Mouse (Mus musculus) urinary bladder, adult 18-20 months (tissue): ENCODE measurements around the gene Slc17a9.
A peak's percentile ranks its signal among the peaks of the same experiment; 100 is the strongest.
"Not testable (repeated sequence)": the region's sequence is repeated elsewhere in the genome, so short reads cannot be mapped to it uniquely, and the experiment has no call there.

ENCODE experiments used
- DNase-seq, 2 experiments: peaks; one replicate each; pipeline ENCODE4 v3.0.0; 2022; ENCODE audit warnings: low spot score in 2 of 2, mixed read lengths in 2 of 2

Gene Slc17a9

DNA sequence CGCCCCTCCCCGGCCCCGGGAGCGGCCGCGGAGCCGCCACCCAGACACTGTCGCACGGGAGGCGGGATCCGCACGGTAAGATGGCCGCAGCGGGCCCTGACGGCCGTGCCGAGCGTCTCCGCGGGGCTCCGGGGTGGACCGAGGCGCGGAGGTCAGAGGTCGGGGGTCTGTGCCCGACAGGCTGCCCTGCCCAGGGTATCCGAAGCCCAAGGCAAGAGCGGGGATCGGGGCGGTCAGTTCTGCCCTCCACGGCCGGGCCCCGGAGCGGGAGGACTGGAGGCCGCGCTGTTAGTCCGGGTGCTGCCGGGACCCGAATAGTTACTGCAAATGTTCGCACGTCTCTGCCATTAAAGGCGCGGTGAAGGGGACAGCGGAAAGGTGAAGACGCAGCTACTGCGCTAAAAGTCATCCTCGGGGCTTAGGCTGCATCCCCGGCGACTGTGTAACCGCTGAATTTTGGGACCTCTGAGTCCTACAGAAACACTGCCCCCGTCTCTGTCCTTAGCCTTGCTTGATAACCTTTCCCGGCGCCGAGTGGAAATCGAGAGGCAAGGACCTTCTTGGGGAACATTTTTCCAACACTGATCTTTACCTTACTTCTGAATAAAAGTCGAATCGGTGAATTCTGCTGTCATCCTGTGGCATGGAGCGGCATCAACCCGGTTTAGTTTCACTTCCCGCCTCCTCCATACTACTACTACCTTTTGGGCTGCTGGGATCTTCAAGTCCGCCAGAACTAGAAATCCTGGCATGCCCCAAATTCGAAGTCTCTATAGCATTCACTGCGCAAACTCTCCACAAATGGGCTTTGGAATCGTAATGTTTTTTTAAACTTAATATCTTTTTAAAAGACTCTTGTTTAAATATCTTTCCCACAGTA lies 14.5 kb upstream of the Slc17a9 start:
- no peak for DNase-seq

DNA sequence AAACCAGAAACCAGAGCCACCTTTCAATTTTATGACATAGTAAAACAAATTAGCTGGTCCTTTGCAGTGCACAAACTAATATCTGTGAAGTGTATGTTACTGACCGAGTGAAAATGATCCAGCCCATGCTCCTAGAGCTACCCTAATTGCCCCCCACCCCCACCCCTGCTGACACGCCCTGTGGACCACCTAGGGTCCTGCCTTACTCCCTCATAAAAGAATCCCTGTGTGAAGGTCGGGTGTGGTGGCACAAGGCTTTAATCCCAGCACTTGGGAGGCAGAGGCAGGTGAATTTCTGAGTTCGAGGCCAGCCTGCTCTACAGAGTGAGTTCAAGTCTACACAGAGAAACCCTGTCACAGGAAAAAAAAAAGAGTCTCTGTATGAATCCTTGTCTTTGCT lies 13.5 kb upstream of the Slc17a9 start:
- DNase-seq, result no peak

DNA sequence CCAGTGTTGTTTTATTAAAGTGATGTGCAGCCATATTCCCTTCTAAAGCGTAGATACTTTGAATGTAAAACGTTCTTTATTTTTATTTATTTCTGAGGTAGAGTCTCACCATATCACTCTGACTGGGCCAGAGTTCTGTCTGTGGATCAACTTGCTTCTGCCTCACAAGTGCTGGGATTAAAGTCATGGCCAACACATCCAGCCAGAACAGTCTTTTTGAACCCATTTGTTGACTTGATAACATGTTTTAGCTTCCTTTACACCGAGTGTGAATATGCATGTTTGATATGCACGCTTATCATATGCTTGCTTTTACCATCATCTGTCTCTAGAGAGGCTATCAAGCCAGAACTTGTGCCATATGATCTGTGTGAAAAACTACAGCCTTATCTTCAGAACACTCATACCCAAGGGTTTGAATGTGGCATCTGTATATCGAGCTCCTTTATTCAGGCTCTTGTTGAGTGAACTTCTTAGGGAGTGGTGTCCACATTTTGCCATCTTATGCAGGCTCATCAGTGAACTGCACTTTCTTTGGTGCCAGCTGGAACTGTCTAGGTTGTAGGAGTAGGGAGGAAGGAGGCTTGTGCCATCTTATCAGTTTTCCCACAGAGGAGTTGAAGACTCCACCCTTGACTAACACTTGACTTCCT lies 12.9 kb upstream of the Slc17a9 start:
- no peak for DNase-seq

DNA sequence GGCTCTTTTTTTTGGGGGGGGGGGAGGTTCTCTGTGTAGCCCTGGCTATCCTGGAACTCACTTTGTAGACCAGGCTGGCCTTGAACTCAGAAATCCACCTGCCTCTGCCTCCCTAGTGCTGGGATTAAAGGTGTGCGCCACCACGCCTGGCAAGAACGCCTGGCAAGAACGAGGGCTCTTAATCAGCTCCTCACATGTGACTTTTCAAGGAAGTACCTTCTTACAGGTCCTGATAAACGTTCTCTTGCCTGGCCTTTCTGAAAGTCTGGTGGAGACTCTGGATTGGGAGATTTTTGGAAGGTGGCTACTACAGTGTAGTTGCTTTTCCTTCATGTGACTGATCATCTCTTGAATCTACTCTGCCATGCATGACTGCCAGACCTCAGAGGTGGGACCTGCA lies 2.3 kb upstream of the Slc17a9 start:
- DNase-seq, result not testable (repeated sequence)

DNA sequence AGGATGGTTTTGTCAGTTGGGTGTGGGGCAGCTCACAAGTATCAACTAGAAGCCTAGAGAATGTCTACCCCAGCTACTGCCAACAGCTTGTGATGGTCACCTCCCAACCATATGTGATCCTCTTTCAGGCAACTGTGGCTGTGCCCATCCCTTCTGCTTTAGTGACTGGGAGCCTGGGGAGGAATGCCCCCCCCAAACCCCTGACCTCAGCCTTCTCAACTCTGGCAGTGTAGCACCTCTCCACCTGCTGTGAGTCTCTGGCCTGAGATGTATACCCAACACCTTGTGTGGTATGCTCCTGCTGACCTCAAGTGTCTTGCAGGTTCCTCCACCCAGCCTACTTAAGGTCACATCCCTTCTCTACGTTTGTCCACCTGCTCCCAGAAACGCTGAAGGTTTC lies 1.2 kb upstream of the Slc17a9 start:
- no peak for DNase-seq

DNA sequence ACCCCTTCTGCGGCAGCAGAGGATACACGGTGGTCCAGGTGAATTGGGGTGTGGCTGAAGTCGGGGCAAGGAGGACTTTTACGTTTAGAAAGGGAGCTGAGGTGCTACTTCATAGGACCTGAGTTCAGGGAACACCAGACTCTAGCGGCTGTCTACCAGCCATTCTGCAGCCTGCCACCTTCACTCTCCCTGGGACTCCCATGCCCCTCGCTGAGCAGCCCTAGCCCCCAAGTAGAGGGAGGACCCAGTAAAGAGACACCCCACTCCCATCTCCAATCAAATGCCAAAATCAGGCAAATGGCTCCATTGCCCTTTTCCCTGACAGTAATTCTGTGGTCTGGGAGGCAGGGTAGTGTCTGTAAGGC lies 333 bp downstream of the Slc17a9 start:
- no peak for DNase-seq

DNA sequence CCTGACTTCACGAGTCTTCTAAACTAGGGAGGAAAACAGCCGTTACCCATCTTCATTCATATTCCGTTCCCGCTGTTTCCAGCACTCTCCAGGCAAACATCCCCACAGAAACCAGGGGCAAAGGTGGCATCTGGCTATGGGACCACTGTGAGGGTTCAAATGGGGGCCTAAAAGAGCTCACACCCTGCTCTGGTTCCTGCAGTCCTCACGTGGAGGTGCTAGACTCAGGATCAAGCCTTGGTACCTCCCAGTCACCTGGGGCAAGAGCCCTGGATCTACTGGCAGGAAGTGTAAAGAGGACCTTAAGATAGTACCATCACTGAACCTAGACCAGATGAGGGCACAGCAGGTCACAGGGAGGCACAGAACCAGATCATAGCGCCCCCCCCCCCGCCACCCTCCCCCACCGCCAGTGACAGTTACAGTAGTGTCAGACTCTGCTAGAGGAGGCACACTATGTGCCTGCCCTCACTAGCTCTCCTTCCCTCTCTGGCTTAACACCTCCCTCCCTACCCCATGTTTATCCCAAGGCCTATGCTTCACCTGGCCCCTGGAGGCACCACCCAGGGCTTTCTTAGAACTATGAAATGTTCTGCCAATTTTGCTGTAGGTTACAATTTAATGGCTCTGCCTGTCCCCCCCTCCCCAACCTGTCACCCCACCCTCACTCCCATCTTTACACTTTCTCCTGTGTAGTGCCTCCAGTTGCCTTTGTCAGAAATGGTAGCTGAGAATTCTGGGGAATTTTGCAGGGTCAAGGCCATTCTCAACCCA lies 980 bp downstream of the Slc17a9 start:
- DNase-seq, result no peak

DNA sequence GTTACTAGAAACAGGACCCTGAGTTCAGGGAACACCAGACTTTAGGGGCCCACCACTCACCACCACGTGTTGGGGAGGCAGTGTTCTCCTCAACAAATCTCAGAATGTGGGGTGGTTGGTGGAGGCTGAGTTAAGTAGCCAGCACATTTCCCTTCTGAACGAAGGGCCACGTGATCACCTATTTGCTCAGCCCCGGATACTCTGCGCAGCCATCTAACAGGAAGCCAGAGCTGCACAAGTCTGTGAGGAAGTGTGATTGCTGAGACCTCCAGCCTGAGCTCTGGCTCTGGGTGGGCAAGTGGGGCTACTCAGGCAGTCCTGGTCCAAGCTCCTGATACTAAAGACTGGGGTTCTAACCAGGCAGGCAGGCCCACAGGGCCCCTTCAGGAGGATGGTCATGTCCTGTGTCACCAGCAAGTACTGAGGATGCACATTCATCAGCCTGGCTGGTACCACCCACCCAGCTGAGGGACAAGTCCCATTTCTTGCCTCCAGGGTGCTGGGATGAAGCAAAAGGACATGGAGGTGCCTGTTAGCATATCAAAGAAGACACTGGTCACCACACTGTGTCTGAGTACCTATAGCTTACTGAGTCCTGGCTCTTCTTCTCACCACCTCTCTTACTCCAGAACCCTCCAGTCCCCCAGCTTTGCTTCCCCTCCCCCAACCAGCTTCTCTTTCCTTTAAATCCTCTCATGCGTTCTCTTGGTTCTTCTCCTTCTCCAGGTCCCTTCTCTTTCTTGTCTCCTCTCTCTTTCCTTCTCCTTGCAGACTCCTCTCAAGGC lies 1.8 kb downstream of the Slc17a9 start:
- DNase-seq, result no peak

DNA sequence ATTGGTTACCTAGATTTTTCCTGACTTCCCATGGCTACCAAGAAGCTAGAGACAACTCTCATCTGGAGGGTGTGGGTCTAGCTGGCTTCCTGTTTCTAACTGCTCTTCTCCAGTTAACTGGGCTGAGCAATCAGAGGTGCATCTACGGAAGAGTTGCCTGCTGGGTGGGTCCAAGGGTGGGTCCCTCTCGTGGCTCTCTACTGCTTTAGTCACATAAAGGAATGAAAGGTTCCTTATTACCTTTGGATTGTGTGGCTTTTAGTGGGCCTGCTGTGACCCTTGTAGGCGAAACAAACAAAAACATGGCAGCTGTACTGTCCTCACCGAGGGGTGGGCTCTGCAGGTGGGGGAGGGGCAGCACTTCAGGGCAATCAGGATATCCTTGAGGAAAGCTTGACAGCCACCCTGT lies 2.6 kb downstream of the Slc17a9 start:
- no peak for DNase-seq

DNA sequence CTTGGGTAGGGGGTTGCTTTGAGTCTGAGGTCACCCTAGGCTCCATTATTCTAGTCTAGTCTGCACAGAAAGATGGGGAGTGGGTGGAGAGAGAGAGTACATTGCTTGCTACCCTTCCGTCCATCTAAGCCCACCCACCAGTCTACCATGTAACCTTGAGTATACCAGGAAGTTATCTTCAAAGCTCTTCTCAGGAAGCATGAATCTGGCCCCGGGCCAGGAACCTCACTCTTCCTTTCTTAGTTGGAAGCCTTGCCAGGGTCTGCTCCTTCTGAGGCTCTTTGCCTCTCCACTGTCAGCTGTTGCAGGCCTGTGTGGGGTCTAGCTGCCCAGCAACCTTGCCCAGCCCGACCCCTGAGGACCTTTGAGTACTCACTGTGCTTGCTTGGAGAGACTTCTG lies 6.0 kb downstream of the Slc17a9 start:
- no peak for DNase-seq

DNA sequence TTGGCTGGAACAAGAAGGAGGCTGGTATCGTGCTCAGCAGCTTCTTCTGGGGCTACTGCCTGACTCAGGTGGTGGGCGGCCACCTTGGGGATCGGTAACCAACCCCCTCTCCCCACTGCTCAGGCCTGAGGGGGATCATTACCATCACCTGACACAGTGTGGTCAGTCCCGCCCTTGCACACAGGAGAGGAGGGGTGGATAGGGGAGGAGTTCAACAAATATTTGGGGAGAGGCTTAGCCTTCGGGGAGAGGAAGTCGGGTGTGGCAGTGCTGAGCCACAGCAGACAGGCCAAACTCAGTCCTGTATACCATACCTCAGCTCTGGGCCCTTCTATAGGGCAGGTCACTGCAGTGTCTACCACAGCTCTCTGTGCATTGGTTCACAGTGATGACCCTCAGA lies 6.9 kb downstream of the Slc17a9 start:
- peak in 1 of 2 experiments; percentile 18 for DNase-seq

DNA sequence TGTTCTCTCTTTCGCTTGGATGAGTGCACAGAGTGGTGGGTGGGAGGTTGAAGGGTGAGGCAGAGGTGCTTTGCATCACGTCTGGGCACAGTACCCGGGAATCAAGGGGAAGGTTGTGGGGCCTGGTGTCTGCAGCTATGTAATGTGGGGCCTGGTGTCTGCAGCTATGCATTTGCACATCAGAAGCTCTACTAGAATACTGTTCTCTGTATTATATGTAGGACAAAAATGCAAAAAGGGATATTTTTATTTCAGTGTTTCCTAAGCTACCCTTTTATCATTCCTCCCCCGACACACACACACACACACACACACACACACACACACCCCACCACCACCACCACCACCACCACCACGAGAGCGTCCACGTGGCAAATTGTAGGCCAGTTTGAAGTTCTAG lies 10.2 kb downstream of the Slc17a9 start:
- DNase-seq, result no peak

DNA sequence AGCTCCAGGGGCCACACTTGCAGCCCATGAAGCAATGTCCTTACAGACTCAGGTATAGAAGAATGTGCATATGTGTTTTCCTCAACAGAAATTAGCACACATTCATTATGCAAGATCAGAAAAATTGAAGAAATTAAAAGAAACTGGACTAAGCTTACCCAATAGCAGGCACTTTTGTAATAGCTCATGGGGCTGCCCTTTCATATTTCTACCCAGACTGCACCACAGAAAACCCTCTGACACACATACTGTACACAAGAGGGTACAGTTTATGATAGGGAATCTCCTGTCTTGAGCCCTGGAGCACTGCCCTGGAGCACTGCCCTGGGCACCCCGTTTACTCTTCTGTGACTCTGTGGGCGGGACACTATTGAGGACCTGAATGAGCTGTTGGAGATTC lies 12.9 kb downstream of the Slc17a9 start:
- DNase-seq, result no peak

DNA sequence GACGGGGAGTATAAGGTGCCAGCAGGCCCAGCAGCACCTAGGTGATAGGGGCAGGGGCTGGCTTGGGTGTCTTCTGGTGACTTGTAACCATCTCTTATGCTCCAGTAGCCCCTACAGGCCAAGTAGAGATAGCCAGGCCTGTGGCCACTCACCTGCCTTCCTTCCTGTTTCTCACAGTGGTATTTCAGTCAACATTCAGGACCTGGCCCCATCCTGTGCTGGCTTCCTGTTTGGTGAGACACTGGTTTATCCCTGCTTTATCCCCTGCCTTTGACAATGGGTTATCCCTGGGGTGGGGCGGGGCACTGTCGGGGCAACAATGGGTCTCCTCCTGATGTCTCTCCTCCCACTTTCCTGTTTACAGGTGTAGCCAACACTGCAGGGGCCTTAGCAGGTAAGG lies 15.3 kb downstream of the Slc17a9 start:
- DNase-seq, result no peak

DNA sequence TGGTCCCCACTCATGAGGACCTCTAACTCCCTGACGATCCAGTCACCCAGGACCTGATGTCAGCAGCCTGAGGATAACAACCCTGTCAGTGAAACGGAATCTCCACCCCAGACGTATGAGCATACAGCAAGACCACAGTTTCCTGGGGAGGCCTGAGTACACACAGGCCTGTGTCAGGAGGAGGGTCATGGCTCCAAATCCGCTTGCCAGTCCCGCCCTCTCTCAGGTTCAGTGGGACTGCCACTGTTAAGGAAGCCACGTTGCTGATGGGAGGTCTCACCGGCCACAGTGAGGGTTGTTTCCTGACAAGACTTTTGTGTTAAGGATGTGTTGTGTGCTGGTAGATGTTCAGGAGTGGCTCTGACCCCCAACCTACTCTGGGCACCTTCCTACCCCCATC lies 16.4 kb downstream of the Slc17a9 start:
- no peak for DNase-seq

DNA sequence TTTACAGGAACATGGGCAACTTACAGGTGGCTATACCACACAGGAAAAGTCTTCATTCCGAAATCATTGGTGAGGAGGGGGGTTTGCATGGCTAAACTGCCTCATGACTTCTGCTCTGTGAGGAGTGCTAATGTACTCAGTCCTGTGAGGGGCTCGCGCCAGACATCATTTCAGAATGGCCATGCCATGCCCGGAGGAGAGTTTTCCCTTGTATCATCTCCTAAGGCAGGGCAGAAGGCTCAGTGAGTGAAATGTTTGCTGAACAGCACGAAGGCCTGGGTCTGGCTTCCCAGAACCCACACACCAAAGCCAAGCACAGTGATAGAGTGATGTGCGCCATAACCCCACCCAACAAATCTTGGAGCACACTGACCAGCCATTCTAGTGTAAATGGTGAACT lies 17.8 kb downstream of the Slc17a9 start:
- no peak for DNase-seq

DNA sequence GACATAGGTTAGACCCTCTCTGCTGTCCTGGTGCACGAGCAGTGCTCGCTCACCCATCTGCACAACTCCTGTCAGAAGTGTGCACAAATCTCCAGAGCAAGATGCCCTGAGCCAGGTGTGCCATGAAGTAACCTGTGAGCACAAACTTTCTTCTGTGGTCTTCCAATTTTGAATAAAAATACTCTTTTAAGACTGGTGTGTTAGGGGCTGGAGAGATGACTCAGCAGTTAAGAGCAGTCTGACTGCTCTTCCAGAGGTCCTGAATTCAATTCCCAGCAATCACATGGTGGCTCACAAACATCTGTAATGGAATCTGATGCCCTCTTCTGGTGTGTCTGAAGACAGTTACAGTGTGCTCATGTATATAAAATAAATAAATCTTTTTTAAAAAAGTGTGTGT lies 18.3 kb downstream of the Slc17a9 start:
- no peak for DNase-seq

DNA sequence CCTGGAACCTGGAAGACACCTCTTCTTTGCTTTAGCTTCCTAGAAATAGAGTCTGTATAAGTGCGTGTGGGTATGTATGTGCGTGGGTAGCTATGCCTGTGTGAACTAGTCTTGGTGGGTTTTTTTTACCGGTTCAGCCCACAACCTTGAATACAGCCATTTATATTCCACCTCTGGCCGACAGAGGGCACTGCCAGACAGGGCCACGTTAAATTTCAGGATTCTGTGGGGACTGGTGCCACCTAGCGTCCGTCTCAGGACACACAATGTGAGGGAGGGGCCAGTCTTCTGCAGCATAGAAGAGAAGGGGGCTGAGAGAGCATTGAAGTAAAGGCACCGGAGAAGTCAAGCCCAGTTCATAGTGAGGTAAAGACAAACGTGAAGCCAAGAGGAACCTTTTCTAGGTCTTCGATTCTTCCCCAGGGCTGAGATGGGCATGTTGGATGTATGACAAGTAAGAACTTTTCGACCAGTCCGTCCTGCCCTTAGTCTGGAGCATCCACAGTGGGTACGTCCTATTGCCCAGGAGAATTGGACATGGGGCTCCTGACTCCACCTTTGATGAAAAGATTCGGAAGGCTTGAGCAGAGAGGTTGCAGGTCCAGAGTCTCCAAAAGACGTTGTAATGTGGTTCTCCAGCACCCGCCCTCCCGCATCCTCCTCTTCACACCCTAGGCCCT lies 20.3 kb downstream of the Slc17a9 start:
- peak; percentile 61 to 73 for DNase-seq

DNA sequence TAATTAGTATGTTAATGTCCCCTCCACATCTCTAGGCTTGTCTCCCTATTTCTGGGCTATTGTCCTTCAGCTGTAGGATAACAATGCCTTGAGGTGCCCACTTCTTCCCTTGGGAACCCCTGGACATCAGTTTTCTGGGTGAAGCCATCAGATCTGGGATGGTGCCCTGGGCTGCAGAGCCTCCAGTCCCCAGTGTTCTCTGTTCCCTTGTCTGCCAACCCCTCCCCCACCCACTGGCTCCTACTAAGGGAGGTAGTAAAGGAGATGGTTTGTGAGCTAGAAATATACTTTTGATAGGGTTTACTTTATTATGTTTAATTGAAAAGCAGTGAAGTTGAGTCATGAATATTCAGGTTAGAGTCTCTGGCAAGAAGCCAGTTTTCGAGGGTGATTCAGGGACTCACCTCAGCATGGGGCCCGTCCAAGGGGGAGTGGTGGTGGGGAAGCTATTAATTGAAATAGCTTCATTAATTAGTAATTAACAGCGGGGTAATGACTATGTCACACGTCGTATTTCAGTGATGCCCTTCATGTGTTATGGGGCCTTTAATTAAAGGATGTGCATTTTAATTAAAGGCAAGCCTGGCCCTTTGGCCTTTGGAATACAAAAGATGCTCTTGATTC lies 21.6 kb downstream of the Slc17a9 start:
- DNase-seq, result no peak

DNA sequence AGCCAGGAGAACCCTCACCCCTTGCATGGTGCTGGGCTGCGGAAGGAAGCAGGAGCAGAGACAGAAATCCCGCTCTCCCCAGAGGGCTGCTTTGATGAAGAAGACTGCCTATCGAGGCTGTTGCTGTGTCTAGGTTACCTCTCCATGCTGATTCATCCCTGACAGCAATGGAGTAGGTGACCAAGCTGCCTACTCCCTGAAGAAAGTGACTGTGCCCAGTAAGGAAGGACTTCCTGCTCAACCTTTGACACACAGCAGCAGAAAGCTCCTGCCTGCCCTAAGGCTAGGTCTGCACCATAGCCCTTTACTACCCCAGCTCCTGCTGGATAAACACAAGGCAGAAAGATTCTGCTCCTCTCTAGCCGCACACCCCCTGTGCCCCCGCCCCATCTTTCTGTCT lies 23.8 kb downstream of the Slc17a9 start:
- no peak for DNase-seq
